Mouse (Mus musculus) gastrocnemius, adult 8-10 months (tissue): ENCODE measurements around the gene Hist1h3f. TPM values are rescaled to one million over a fixed set of nuclear protein-coding genes. Genes with fewer than 3 reads are reported as not detected.
A peak's percentile ranks its signal among the peaks of the same experiment; 100 is the strongest.
"Not testable (repeated sequence)": the region's sequence is repeated elsewhere in the genome, so short reads cannot be mapped to it uniquely, and the experiment has no call there.

Source experiments
- DNase-seq, 2 experiments: peaks; one replicate each; pipeline ENCODE4 v3.0.0; 2022; ENCODE audit warnings: low spot score in 2 of 2
- total RNA-seq, 4 experiments: library from RNA; stranded (reverse); gene quantifications; 2 replicates each; pipeline ENCODE4 v1.2.4; 2022

Gene Hist1h3f
- total RNA-seq, 4 experiments from 2014 or later, result 3.1 to 5.0 (median 4.4) TPM

GRCm38 (mm10) chr13:23561531-23561882 is 17.7 kb downstream of the Hist1h3f start:
- not testable (repeated sequence) for DNase-seq

GRCm38 (mm10) chr13:23561883-23562659 is 18.2 kb downstream of the Hist1h3f start, which contains the start of gene Hist1h3e:
Gene Hist1h3e (minus strand): TSS chr13:23562369.
- peak; percentile 84 to 88 for DNase-seq

DNA sequence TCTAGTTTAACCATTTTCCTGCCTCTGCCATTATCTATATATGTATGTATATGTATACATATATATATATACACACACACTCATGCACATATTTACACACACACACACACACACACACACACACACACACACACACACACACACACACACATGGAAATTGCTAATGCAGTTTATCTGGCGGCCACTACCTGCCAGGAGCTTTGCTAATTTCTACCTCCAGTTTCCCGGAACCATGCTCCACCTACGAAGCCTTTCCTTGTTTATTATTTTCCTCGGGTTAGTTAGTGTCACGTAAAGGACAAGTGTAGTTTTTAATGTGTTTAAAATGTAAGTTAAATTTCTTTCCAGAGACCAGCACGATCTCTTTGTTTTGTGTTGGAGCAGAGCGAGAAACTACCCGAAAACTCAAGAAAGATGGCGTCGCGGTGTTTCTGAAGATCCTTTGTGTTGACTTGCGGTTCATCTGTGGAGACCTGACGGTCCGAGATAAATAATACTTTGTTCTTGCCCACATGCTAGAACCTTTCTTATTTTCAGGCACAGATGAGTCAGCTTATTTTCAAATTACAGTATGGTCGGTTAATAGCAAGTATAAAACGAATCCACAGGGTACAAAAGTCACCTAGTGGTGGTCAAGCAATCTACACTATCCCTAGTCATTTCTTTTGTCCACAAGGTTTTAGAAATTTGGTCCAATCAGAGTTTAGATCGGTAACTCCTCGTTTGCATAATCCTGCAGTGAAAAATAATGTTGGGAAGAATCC is 19.0 kb downstream of the Hist1h3f start:
- no peak for DNase-seq

DNA sequence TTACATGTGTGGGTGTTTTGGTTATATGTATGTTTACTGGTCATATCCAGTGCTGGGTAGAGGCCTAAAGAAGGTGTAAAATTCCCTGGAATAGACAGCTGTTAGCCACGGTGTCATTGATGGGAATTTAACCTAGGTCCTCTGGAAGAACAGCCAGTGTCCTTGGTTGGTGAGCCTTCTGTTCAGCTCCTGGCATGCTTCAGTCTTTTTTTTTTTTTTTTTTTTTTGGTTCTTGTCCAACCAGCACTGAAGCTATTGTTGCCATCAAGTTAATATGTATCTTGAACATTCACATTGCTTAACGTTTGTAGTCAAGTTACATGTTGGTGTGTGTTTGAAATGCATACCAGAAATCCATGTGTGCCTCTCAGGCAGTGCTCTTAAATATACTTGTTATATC is 20.6 kb downstream of the Hist1h3f start:
- DNase-seq, result no peak

GRCm38 (mm10) chr13:23570261-23571021 is 26.6 kb downstream of the Hist1h3f start:
- not testable (repeated sequence) for DNase-seq

GRCm38 (mm10) chr13:23571022-23571503 is 27.2 kb downstream of the Hist1h3f start, which contains the start of the genes Hist1h2ae and Hist1h2bg:
Gene Hist1h2ae (minus strand): TSS chr13:23571220.
Gene Hist1h2bg (plus strand): TSS chr13:23571396.
- DNase-seq, result no peak

DNA sequence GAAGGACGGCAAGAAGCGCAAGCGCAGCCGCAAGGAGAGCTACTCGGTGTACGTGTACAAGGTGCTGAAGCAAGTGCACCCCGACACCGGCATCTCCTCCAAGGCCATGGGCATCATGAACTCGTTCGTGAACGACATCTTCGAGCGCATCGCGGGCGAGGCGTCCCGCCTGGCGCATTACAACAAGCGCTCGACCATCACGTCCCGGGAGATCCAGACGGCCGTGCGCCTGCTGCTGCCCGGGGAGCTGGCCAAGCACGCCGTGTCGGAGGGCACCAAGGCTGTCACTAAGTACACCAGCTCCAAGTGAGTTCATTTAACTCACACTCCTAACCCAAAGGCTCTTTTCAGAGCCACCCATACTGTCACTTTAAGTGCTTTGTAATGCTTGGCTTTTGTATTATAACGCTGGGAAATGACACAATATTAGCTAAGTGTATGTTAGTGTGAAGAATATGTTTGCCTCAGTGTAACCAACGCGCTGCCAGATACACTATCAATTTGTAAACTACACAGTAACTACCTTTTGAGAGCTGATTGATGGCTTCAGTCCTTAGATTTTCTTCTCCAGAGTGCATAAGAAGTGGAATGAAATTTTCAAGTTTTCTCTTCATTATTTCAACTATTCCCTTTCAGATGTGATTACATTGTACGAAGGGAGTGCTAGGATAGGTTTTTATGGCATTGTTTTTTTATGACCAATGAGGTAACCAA is 27.8 kb downstream of the Hist1h3f start:
- DNase-seq, result not testable (repeated sequence)

DNA sequence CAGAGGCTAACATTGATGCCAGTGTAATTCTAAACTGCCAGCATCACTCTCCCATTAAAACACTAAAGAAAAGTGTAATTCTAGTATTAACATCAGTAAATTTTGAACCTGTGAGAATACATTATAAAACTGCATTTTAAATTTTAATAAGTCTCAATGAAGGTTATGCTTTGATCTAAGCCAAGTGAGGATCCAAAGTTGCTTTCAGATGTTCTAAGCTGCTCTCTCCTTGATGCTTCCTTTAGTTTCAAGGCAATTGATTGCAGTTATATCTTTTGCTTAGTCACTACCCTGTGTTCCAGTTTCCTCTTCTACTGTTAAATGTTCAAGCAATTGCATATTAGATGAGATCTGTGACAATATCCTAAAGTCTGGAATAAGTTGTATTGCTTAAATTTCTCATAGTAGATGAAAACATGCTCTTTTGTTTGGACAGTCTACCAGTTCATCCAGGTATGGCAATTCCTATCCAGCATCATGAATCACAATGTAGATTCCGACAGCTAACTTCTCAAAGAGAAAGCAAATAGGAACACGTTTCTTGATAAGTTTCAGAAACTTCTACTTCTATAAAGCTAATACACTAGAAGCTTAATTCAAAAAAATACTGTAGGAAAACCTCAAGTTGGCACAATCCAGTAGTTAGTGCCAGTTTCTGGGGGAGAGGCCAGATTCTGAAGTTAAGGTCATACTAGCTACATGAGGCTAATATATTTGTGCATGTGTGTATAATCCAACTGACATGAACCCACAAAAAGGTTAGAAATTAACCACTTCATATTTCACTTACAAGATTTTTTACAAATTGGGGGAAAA is 28.6 kb downstream of the Hist1h3f start:
- DNase-seq, result no peak

- not testable (repeated sequence) for DNase-seq
Observed at GRCm38 (mm10) chr13:23573034-23573897, 29.4 kb downstream of the Hist1h3f start.

DNA sequence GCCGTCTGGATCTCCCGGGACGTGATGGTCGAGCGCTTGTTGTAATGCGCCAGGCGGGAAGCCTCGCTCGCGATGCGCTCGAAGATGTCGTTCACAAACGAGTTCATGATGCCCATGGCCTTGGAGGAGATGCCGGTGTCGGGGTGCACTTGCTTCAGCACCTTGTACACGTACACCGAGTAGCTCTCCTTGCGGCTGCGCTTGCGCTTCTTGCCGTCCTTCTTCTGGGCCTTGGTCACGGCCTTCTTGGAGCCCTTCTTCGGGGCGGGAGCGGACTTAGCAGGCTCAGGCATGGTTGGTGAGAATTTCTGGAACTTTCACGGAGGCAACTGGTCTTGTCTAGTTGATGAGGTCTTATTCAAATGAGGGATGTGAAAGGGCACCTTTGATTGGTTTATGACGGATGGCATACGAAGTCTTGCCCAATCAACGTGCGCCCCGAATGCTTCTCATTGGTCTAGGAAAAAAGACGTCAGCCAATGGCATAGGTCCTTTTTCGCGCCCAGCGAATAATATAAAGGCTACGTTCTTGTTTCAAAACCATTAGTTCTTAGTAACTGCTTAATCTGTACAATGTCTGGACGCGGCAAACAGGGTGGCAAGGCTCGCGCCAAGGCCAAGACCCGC is 30.2 kb downstream of the Hist1h3f start, which contains the start of the genes Hist1h2bf and Hist1h2ad:
Gene Hist1h2bf, minus strand, starts transcription at position 299 of the 627 bp plus-strand sequence.
Gene Hist1h2ad, plus strand, starts transcription at position 484 of the 627 bp plus-strand sequence.
- peak; percentile 30 to 64 for DNase-seq

- DNase-seq, result not testable (repeated sequence)
Observed at GRCm38 (mm10) chr13:23574546-23575170, 30.8 kb downstream of the Hist1h3f start.

DNA sequence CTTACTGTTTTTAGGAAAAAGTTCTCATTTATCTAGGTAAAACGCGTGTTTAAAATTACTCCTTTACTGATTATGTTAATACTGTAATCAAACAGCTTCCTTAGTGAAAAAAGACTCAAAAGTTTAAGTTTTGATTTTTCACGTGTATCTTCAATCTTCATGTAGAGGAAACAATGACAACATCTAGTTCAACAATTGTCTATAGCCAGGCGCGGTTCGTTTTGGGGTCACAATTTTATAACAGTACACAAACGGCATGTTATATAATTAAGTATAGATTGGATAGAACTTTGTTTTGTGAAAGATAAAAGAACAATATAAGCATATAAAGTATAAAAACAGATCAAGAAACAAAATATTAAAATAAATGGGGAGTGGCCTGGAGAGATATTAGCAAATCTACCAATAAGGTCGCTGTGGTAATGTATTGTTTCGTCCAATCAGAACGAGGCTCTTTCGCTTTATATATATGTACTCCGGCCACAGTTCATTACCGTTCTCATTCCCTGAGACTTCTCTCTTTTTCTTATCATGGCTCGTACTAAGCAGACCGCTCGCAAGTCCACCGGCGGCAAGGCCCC is 31.5 kb downstream of the Hist1h3f start, which contains the start of gene Hist1h3d:
Gene Hist1h3d, plus strand, starts transcription at position 493 of the 581 bp plus-strand sequence.
- no peak for DNase-seq

DNA sequence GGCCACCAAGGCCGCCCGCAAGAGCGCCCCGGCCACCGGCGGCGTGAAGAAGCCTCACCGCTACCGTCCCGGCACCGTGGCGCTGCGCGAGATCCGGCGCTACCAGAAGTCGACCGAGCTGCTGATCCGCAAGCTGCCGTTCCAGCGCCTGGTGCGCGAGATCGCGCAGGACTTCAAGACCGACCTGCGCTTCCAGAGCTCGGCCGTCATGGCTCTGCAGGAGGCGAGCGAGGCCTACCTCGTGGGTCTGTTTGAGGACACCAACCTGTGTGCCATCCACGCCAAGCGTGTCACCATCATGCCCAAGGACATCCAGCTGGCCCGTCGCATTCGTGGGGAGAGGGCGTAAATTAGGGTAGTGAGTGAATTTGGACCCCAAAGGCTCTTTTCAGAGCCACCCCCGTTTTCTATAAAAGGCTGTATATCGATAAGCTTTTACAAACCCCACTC is 32.0 kb downstream of the Hist1h3f start:
- not testable (repeated sequence) for DNase-seq

GRCm38 (mm10) chr13:23576351-23576881 is 32.6 kb downstream of the Hist1h3f start:
- DNase-seq, result no peak

DNA sequence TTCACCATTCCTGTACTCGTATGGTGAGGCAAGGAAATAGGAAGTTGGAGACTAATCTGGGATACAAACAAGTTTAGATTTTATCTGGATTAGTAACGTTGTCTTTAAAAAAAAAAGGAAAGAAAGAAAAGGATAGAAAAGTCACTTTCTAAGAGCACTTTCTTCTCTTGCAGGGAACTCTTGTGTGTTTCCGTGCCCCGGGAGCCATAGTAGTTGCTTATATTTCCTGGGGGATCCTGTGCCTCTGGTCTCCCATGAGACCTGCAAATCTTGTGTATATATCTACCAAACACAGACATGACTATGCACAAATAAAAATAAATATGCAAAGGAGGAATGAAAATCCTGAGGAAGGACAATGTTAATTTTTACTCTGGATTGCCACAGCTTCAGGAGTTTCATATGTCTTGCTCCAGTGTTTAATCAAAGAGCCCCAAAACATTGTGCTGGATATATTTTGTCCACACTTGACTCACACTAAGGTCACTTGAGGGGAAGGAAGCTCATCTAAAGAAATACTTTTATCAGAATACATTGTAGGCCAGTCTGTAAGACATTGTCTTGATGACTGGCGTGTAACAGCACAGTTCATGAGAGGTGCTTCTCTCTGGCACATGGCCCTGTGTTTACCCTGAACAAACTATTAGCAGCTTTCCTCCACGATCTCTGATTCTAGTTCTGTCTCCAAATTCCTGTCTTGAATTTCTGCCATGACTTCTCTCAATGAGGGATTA is 33.2 kb downstream of the Hist1h3f start:
- no peak for DNase-seq

- DNase-seq, result no peak
Observed at GRCm38 (mm10) chr13:23577835-23578234, 34.0 kb downstream of the Hist1h3f start.
